Mouse (Mus musculus) MN1 (cell line): ENCODE results near the gene Sms.

Experiments used
- DNase-seq: peaks from one replicate; pipeline ENCODE4 v3.0.0-alpha.2; 2016; ENCODE audit warnings: low spot score

The Sms gene

GRCm38 (mm10) chrX:157491944-157492726 is at the start of gene Sms:
Gene Sms, minus strand, starts transcription at chrX:157492287.
- peak; percentile 69 for DNase-seq

GRCm38 (mm10) chrX:157506400-157506799 is 14.3 kb upstream of the Sms start:
- DNase-seq, result no peak

DNA sequence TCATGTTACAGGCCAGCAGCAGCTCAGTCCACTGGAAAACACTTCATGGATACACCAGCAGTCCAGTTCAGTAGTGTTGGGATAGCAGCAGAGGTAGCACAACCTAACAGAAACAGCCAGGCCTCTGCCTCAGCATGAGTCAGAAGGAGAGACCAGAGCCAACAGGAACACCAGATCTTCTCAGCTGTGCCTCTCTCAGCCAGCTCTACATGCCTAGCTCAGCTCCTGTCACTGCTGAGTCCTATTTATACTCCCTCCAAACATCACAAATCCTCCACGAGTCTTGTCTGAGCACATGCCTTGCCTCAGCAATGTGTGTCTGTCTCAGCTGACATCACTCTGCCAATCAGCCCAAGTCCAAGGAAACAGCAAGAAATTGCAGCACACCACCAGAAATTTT is 12.4 kb upstream of the Sms start:
- no peak for DNase-seq

GRCm38 (mm10) chrX:157501871-157502270 is 9.8 kb upstream of the Sms start:
- no peak for DNase-seq

DNA sequence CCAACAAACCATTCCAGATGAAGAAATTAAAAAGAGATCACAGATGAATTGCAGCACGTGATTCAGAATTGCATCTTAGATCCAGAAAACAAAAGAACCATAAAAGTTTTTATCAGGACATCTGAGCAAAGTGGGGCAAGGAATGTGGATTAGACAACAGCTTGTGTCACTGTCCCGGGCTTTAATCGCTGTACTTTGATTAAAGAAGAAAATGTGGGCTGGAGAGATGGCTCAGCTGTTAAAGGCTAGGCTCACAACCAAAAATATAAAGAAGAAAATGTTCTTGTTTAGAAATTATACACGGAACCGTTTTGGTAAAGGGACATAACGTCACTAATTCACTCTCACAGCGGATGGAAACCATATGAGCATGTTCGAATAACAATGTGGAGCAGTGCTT is 7.9 kb upstream of the Sms start:
- no peak for DNase-seq

- DNase-seq, result no peak
Observed at GRCm38 (mm10) chrX:157493159-157493558, 1.1 kb upstream of the Sms start.

DNA sequence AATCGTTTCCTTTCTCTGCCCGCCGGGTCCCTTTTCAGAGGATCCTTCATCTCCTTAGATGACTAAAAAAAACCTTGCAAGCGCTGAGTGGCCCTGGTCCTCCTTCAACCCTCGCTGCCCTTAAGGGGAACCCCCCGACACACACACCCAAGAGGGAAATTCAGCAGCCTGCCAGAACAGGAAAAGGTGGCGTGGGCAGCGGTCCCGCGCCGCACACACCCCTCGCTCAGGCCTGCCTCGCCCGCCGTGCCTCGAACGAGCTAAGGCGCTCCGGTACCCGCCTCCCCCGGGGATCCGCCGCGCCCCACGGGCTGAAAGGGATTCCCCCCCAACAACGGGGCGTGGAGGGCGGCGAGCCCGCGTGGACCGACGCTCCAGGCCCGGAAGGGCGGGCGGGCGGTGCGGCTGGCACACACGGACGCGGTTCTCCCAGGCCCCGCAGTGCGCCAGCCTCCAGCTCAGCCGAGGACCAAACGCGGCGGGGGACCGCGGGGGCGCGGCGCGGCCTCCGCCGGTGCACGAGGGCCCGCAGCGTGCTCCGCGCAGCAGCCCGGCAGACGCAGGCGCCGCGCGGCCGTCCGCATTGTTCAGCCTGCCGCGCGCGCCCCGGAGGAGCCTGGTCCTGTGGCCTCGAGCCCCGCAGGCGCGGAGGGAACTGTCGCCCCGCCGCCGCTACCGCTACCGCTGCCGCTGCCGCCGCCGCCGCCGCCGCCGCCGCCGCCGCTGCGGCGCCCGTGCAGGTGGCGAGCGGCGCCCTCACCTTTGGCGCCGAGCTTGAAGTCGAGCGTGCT is 747 bp downstream of the Sms start:
- DNase-seq, result peak; percentile 45

- DNase-seq, result peak; percentile 8
Observed at GRCm38 (mm10) chrX:157490769-157491144, 1.3 kb downstream of the Sms start.

- DNase-seq, result no peak
Observed at GRCm38 (mm10) chrX:157489871-157490721, 2.0 kb downstream of the Sms start.

- no peak for DNase-seq
Observed at GRCm38 (mm10) chrX:157488831-157489230, 3.3 kb downstream of the Sms start.

DNA sequence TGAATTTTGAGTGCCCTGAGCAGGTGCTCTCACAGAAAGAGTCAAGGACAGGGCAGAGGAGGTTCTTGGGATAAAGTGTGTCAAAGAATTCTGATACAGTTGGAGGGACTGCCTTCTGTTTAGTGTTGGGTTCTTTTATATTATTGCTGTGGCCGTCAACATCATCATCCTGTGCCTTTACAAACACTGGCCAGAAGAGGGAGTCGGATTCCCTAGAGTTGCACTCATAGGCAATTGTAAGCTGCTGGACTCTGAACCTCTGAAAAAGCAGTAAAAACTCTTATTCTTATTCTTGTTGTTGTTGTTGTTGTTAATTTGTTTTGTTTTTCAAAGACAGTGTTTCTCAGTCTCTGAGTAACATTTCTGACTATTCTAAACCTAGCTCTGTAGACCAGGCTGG is 5.3 kb downstream of the Sms start:
- no peak for DNase-seq

DNA sequence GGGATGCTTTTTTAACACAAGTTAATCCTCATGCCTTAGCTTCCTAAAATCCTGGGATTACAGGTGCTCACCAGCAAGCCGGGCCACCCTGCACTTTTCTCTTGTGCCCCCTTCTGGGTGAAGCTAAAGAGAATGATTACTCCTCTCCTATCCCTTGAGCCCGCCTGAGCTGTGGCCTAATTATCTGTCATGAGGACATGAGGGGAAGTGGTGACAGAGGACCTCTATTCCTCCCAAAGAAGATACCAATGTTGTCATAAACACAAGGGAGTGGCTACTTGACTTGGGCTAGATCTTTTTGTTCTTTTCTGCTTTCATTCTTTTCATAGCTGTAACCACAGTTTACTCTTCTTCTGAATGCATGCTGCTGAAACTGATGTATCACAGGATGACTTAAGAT is 9.2 kb downstream of the Sms start:
- no peak for DNase-seq

DNA sequence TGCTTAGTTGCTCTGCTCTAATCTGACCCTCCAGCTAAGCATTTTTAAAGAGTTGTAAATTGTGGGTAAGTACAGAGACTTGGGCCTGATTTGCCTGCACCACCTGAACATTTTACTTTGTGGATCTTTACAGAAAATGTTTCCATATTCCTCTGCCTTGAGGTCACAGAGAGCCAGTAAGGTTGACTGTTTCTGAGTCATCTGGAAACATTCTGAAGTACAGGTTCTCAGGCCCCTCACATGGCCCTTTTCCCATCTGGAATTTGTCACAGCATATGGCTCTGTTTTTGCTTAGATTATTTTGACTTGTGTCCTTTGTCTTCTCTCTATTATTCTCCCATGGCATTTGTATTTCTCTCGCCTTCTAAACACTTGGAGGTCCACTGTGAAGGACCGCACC is 10.2 kb downstream of the Sms start:
- no peak for DNase-seq

DNA sequence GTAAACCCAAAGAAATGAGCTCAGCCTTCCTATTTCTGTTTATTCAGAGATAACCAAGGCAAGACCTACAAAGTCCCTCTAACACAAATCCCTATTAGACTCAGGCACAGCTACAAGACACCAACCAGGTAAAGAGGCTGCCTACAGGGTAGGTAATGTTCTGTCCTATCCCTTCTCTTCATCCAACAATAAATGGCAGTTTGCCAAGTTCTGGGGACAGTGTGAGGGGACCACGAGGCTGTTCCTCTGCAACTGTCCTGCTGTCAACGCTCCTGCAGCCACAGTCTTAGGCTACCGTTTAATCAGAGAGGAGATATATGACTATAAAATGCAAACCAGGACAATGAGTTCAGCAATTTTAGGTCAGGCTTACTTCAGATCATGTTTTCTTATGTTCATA is 14.8 kb downstream of the Sms start:
- DNase-seq, result no peak

DNA sequence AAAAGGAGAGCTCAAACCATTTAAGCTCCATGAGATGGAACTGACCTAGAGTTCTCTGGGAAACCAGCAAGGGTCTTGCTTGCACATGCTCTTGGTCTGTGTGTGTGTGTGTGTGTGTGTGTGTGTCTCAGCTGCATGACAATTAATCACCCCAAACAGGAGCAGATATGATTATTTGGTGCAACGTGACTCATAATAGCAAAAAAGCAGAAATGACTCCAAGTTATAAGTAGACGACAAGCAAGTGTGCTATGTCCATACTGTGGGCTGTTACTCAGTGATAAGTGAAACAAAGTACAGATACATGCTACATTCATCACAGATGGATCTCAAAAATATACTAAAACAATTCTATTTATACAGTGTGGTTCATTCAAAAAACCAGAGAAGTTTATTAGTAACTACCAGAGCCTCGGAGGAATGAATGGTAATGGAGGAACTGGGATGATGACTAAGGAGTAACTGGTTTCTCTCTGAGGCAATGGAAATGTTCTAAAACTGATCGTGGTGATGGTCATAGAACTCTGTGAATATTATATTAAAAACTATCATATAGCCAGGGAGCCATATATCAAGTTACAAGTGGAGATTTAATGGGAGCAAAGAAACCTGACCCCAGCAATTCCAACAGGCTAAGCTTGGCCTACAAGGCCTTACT is 15.8 kb downstream of the Sms start:
- DNase-seq, result no peak

GRCm38 (mm10) chrX:157471711-157472660 is 20.1 kb downstream of the Sms start:
- DNase-seq, result no peak

DNA sequence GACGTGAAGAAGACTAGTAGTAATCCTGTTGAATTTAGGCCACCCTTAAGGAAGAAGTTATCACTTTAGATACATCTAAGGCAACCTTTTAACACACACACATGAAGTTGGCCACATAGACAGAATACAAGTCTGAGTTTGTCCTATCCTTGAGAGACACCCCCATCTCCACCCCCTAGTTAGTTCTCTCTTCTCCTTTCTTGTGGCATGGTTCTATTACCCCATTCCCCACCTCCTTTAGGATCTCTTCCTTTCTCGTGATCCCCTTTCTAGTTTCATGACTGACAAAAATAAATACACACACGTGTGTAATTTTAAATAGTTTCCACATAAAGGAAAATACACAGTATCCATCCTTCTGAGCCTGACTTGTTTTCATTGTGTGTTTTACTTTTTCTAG is 23.3 kb downstream of the Sms start:
- no peak for DNase-seq

DNA sequence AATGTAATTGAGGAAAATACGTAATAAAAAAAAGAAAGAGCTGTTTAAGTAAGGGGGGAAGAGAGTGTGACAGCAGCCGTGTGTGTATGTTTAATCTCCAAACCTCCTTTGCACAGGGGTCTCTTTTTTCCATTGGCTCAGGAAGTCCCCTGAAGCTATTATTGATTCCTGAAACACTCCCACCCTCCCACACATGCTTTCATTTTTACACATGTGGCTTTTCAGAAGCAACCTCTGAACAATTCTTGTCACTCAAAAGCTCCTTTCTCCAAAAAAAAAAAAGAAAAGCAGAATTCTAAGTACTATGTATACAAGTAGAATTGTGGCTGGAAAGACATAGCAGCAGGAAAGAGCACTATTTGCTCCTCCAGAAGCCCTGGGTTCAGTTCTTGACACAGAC is 24.0 kb downstream of the Sms start:
- DNase-seq, result no peak

DNA sequence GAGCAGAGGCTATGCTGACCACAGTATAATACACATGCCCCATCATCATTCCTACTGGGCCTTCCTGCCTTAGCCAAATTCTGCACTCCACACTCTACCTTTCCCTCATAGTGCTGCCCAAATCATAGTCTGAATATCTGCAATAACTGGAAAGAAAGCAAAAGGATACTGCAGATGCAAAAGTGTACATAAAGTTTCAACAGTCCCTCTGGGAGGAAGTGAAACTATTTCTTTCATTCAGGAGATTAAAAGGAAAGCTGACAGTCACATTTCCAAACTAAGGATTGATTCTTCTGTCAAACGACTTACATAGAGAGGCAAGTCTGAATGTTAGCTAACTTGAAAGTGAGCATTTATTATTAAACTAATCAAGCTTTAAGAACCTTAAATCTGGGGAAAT is 26.1 kb downstream of the Sms start:
- no peak for DNase-seq

DNA sequence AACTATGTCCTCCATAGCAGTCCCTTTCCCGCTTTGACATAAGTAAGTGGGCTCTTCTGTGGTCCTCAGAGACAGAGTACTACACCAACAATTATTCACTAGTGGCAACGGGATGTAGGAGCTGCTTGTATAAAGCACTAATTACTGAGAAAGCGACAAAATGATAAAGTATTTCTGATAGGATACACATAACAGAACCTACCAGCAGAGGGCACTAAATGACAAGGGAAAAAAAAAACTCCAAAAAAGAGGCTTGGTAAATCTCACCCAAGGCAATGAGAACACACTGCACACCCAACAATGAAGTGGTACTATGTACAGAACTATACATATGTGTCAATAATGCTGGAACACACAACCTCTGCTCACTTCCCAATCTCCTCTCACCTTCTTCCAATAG is 29.4 kb downstream of the Sms start:
- peak; percentile 16 for DNase-seq

- peak; percentile 64 for DNase-seq
Observed at GRCm38 (mm10) chrX:157454430-157454829, 37.7 kb downstream of the Sms start.
